Mouse (Mus musculus): ENCODE measurements at regions not wholly inside any gene's neighbourhood (a gene's known extent, or its start where the extent isn't known, plus 50 kb on each side); places are given as distances from the start of the nearest gene placed in this dataset.

- H3K4me3 ChIP-seq (ENCODE audit: low read depth, low read length): no peak overlapping the region
- TF ChIP-seq CTCF (IDR thresholded peaks at IDR 0.05; ENCODE audit: low read depth): no peak
- no peaks in the 10 kb centered on the region for H3K27me3 ChIP-seq (ENCODE audit: insufficient read depth, low read length)
- H3K36me3 ChIP-seq (ENCODE audit: insufficient read depth): no peaks in the 10 kb centered on the region
- DNase-seq: no peak
- no peaks in the 10 kb centered on the region for H3K9me3 ChIP-seq (ENCODE audit: low read length)
- no peak overlapping the region for H3K4me2 ChIP-seq (ENCODE audit: low read depth)
- no peak for ATAC-seq
- no peak overlapping the region for H3K27ac ChIP-seq (ENCODE audit: low read depth, low read length)
- H3K4me1 ChIP-seq (ENCODE audit: insufficient read depth): no peaks in the 10 kb centered on the region
- 55% methylated on average over 8 of the region's 8 CpGs for WGBS
- H3K9ac ChIP-seq: no peak overlapping the region
Observed at GRCm38 (mm10) chr4:22047730-22048455, 116.8 kb downstream of the Faxc start.

GRCm38 (mm10) chr4:22066785-22067433 lies 135.8 kb downstream of the Faxc start:
- no peak for TF ChIP-seq CTCF (IDR thresholded peaks at IDR 0.05; ENCODE audit: low read depth)
- DNase-seq (peak; percentile 75), ATAC-seq (0 out of 2 replicates have a peak, but pooled peaks have one; percentile 36)
- WGBS: 13% methylated on average over 5 of the region's 5 CpGs
- no peaks in the 10 kb centered on the region for H3K4me1 ChIP-seq (ENCODE audit: insufficient read depth)
- H3K9ac ChIP-seq: no peak overlapping the region
- no peak overlapping the region for H3K4me3 ChIP-seq (ENCODE audit: low read depth, low read length)
- no peak overlapping the region for H3K27ac ChIP-seq (ENCODE audit: low read depth, low read length)
- H3K9me3 ChIP-seq (ENCODE audit: low read length): no peaks in the 10 kb centered on the region
- peak overlapping the region; percentile 29; the same call in 1 of the 2 replicates for H3K4me2 ChIP-seq (ENCODE audit: low read depth)
- H3K36me3 ChIP-seq (ENCODE audit: insufficient read depth): no peaks in the 10 kb centered on the region
- no peaks in the 10 kb centered on the region for H3K27me3 ChIP-seq (ENCODE audit: insufficient read depth, low read length)

- no peak overlapping the region for H3K9ac ChIP-seq
- WGBS: 44% methylated on average over 14 of the region's 14 CpGs
- peak overlapping the region; percentile 29 for H3K4me2 ChIP-seq (ENCODE audit: low read depth)
- no peak for TF ChIP-seq CTCF (IDR thresholded peaks at IDR 0.05; ENCODE audit: low read depth)
- no peaks in the 10 kb centered on the region for H3K9me3 ChIP-seq (ENCODE audit: low read length)
- no peak overlapping the region for H3K4me3 ChIP-seq (ENCODE audit: low read depth, low read length)
- DNase-seq: peak; percentile 23
- H3K27me3 ChIP-seq (ENCODE audit: insufficient read depth, low read length): no peaks in the 10 kb centered on the region
- H3K36me3 ChIP-seq (ENCODE audit: insufficient read depth): no peaks in the 10 kb centered on the region
- H3K27ac ChIP-seq (ENCODE audit: low read depth, low read length): no peak overlapping the region
- ATAC-seq: peak; percentile 40; the same call in 1 of the 2 replicates
- H3K4me1 ChIP-seq (ENCODE audit: insufficient read depth): no peaks in the 10 kb centered on the region
Observed at GRCm38 (mm10) chr4:22067678-22068299, 136.7 kb downstream of the Faxc start.

GRCm38 (mm10) chr4:22088209-22088787 lies 157.2 kb downstream of the Faxc start:
- DNase-seq: no peak
- ATAC-seq: no peak

GRCm38 (mm10) chr4:22089637-22090041 lies 158.5 kb downstream of the Faxc start:
- Histone ChIP-seq H3K4me1 (ENCODE audit: insufficient read depth) (no peaks in the 10 kb centered on the region), H3K27me3 (ENCODE audit: insufficient read depth, low read length) (no peaks in the 10 kb centered on the region), H3K4me3 (ENCODE audit: low read depth, low read length) (no peak overlapping the region), H3K9ac (no peak overlapping the region), H3K4me2 (ENCODE audit: low read depth) (no peak overlapping the region), H3K27ac (ENCODE audit: low read depth, low read length) (no peak overlapping the region), H3K9me3 (ENCODE audit: low read length) (no peaks in the 10 kb centered on the region), H3K36me3 (ENCODE audit: insufficient read depth) (no peaks in the 10 kb centered on the region)
- ATAC-seq (no peak), DNase-seq (no peak)
- no peak for TF ChIP-seq CTCF (IDR thresholded peaks at IDR 0.05; ENCODE audit: low read depth)
- 96% methylated on average over 1 of the region's 1 CpGs for WGBS

More at GRCm38 (mm10) chr4:22088209-22088787, 157.2 kb downstream of the Faxc start:
- H3K27me3 ChIP-seq (ENCODE audit: insufficient read depth, low read length): no peaks in the 10 kb centered on the region
- H3K36me3 ChIP-seq (ENCODE audit: insufficient read depth): no peaks in the 10 kb centered on the region
- 0 out of 2 replicates have a peak, but pooled peaks cover 4% of the 10 kb centered on the region for H3K9me3 ChIP-seq (ENCODE audit: low read length)
- no peak for TF ChIP-seq CTCF (IDR thresholded peaks at IDR 0.05; ENCODE audit: low read depth)
- no peak overlapping the region for H3K4me2 ChIP-seq (ENCODE audit: low read depth)
- H3K27ac ChIP-seq (ENCODE audit: low read depth, low read length): no peak overlapping the region
- WGBS: 30% methylated on average over 3 of the region's 3 CpGs
- H3K4me1 ChIP-seq (ENCODE audit: insufficient read depth): no peaks in the 10 kb centered on the region
- H3K9ac ChIP-seq: no peak overlapping the region
- H3K4me3 ChIP-seq (ENCODE audit: low read depth, low read length): no peak overlapping the region

GRCm38 (mm10) chr4:22090536-22090935 lies 159.4 kb downstream of the Faxc start:
- Histone ChIP-seq H3K4me3 (ENCODE audit: low read depth, low read length) (no peak overlapping the region), H3K27me3 (ENCODE audit: insufficient read depth, low read length) (no peaks in the 10 kb centered on the region), H3K9me3 (ENCODE audit: low read length) (no peaks in the 10 kb centered on the region), H3K4me1 (ENCODE audit: insufficient read depth) (no peaks in the 10 kb centered on the region), H3K9ac (no peak overlapping the region), H3K4me2 (ENCODE audit: low read depth) (no peak overlapping the region), H3K27ac (ENCODE audit: low read depth, low read length) (no peak overlapping the region), H3K36me3 (ENCODE audit: insufficient read depth) (no peaks in the 10 kb centered on the region)
- ATAC-seq (no peak), DNase-seq (no peak)
- TF ChIP-seq CTCF (IDR thresholded peaks at IDR 0.05; ENCODE audit: low read depth): no peak
- WGBS: 78% methylated on average over 11 of the region's 11 CpGs
